Mouse (Mus musculus) mature B cell (primary cell): ENCODE measurements around the gene Psmd2.
"Not testable (repeated sequence)": the region's sequence is repeated elsewhere in the genome, so short reads cannot be mapped to it uniquely, and the experiment has no call there.

Source experiments
- in situ Hi-C: fragments of 300-500 bp; cut with MboI; formaldehyde crosslinking; loops from 2 replicates; pipeline ENCODE4 v1.14.3; 2019

Gene Psmd2

GRCm38 (mm10) chr16:20653315-20653714 is 1.9 kb downstream of the Psmd2 start:
- in situ Hi-C loops, result no loop called here

GRCm38 (mm10) chr16:20657661-20658060 is 6.2 kb downstream of the Psmd2 start:
- in situ Hi-C loops, result no loop called here

- in situ Hi-C loops, result not testable (repeated sequence)
These were observed 16.6 kb downstream of the Psmd2 start, which contains the start of gene Eif4g1 for GRCm38 (mm10) chr16:20668013-20668412. TSS of gene Eif4g1 (plus strand) at chr16:20668313.

- in situ Hi-C loops, result no loop called here
These were observed 18.8 kb downstream of the Psmd2 start for GRCm38 (mm10) chr16:20670291-20670690.

- in situ Hi-C loops, result no loop called here
These were observed 20.4 kb downstream of the Psmd2 start for GRCm38 (mm10) chr16:20671886-20672285.

- in situ Hi-C loops, result no loop called here
These were observed 21.0 kb downstream of the Psmd2 start for GRCm38 (mm10) chr16:20672500-20672902.

- in situ Hi-C loops, result no loop called here
These were observed 21.7 kb downstream of the Psmd2 start for GRCm38 (mm10) chr16:20672965-20673705.

- in situ Hi-C loops, result no loop called here
These were observed 22.4 kb downstream of the Psmd2 start for GRCm38 (mm10) chr16:20673706-20674303.

- in situ Hi-C loops, result no loop called here
These were observed 23.8 kb downstream of the Psmd2 start for GRCm38 (mm10) chr16:20675213-20675612.

- in situ Hi-C loops, result no loop called here
These were observed 25.2 kb downstream of the Psmd2 start for GRCm38 (mm10) chr16:20676702-20677101.

GRCm38 (mm10) chr16:20677380-20677779 is 25.9 kb downstream of the Psmd2 start:
- in situ Hi-C loops, result no loop called here

- in situ Hi-C loops, result no loop called here
These were observed 26.7 kb downstream of the Psmd2 start for GRCm38 (mm10) chr16:20677974-20678675.

GRCm38 (mm10) chr16:20690774-20691173 is 39.3 kb downstream of the Psmd2 start:
- in situ Hi-C loops, result no loop called here

- in situ Hi-C loops, result no loop called here
These were observed 40.2 kb downstream of the Psmd2 start for GRCm38 (mm10) chr16:20691617-20692016.

GRCm38 (mm10) chr16:20692241-20692965 is 41.0 kb downstream of the Psmd2 start:
- in situ Hi-C loops, result no loop called here

GRCm38 (mm10) chr16:20693111-20693701 is 41.8 kb downstream of the Psmd2 start, which contains the start of gene Fam131a:
TSS of gene Fam131a (plus strand) at chr16:20693241.
- in situ Hi-C loops, result no loop called here

GRCm38 (mm10) chr16:20694781-20695180 is 43.3 kb downstream of the Psmd2 start:
- in situ Hi-C loops, result no loop called here

GRCm38 (mm10) chr16:20695622-20696323 is 44.3 kb downstream of the Psmd2 start:
- in situ Hi-C loops, result no loop called here

GRCm38 (mm10) chr16:20699266-20699665 is 47.8 kb downstream of the Psmd2 start:
- in situ Hi-C loops, result no loop called here

- in situ Hi-C loops, result no loop called here
These were observed 48.6 kb downstream of the Psmd2 start for GRCm38 (mm10) chr16:20700036-20700435.

GRCm38 (mm10) chr16:20701316-20701715 is 49.9 kb downstream of the Psmd2 start:
- in situ Hi-C loops, result no loop called here
